Mouse (Mus musculus) limb, embryonic 15.5 days (tissue): Measurements from ENCODE around the gene Cby1. TPM values are rescaled to one million over a fixed set of nuclear protein-coding genes. Genes with fewer than 3 reads are reported as not detected.

ENCODE experiments used
- polyA plus RNA-seq: library from polyadenylated mRNA; unstranded; fragments of >200 nt; fragmentation: Nextera tagmentation; extraction: Ambion mirVana; gene quantifications from 2 replicates; pipeline ENCODE4 v1.2.1, GENCODE M21; 2015

Cby1 gene
- polyA plus RNA-seq, 1 experiment from 2014 or later: 49.3 TPM

Other genes with a start within 250 kb of the Cby1 start
- gene Csnk1e, start 203.6 kb upstream of the Cby1 start, polyA plus RNA-seq: 81.0 and 82.7 TPM in 2 replicates
- not detected in 2 replicates for gene Kcnj4, start 154.0 kb upstream of the Cby1 start, polyA plus RNA-seq
- 211 and 223 TPM in 2 replicates for gene Kdelr3, start 142.8 kb upstream of the Cby1 start, polyA plus RNA-seq
- 41.6 and 54.0 TPM in 2 replicates for gene Ddx17, start 112.5 kb upstream of the Cby1 start, polyA plus RNA-seq
- gene Dmc1, start 54.1 kb upstream of the Cby1 start, polyA plus RNA-seq: 2.6 and 2.8 TPM in 2 replicates
- 0.82 and 0.88 TPM in 2 replicates for gene Fam227a, start 243 bp upstream of the Cby1 start, polyA plus RNA-seq
- gene Tomm22, start 11.7 kb downstream of the Cby1 start, polyA plus RNA-seq: 216 and 223 TPM in 2 replicates
- gene Josd1, start 28.7 kb downstream of the Cby1 start, polyA plus RNA-seq: 20.2 and 27.8 TPM in 2 replicates
- 35.0 and 36.0 TPM in 2 replicates for gene Gtpbp1, start 31.6 kb downstream of the Cby1 start, polyA plus RNA-seq
- gene Sun2, start 83.3 kb downstream of the Cby1 start, polyA plus RNA-seq: 5.4 and 6.0 TPM in 2 replicates
- 67.1 and 70.2 TPM in 2 replicates for gene Dnal4, start 118.7 kb downstream of the Cby1 start, polyA plus RNA-seq
- gene Nptxr, start 145.6 kb downstream of the Cby1 start, polyA plus RNA-seq: 5.4 and 6.5 TPM in 2 replicates
- 0.32 TPM in 1 of 2 replicates, not detected in the other for gene Npcd, start 175.0 kb downstream of the Cby1 start, polyA plus RNA-seq
- gene Cbx6, start 175.5 kb downstream of the Cby1 start, polyA plus RNA-seq: 83.7 and 89.1 TPM in 2 replicates
- 14.7 and 15.3 TPM in 2 replicates for gene Apobec3, start 232.5 kb downstream of the Cby1 start, polyA plus RNA-seq